Mouse (Mus musculus) erythroblast, embryonic 14.5 days (primary cell): ENCODE measurements around the gene Gm11595.
"Not testable (repeated sequence)": the region's sequence is repeated elsewhere in the genome, so short reads cannot be mapped to it uniquely, and the experiment has no call there.

Experiments used
- GATA1 ChIP-seq: IDR thresholded peaks from 2 replicates; pipeline ENCODE4 v1.6.1; 2012; ENCODE audit warnings: low read length, inconsistent platforms, mixed read lengths
- TAL1 ChIP-seq: IDR thresholded peaks from 3 replicates; pipeline ENCODE4 v1.6.1; 2012; ENCODE audit warnings: low read length, inconsistent platforms, mixed read lengths

GRCm38 (mm10) chr11:99815566-99815965 lies 42.9 kb upstream of the Gm11595 start, which contains the start of gene Gm11564:
- TF ChIP-seq TAL1, GATA1: not testable (repeated sequence)
